Comparison of ENCODE assay signal across 18 mouse cellular contexts in the genomic region with DNA sequence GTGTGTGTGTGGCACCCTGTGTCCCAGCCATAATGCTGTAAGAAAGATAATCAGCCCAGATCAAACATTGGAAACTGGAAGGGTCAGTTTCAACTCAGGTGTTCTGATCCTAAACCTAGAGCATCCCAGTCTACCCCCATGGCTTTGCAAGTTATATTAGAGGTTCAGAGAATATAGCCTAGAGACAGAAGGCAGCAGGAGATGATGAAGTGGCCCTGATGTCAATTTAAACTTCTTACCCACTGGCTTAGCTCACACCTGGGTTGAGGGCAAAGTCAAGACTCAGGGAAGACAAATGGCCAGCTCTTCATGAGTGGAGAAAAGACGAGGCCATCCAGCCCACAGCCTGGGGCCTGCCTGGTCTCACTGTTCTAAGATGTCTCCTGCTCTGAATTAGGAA. TPM values are rescaled to one million over a fixed set of nuclear protein-coding genes. Genes with fewer than 3 reads are reported as not detected.
DNase-seq lines count a peak whose midpoint lies in the region; ATAC-seq and TF ChIP-seq lines count a peak whose summit lies in the region.
"Had no signal": no experiment of that assay in that cellular context is flagged by ENCODE, and none has a peak within 500 bp of the region (broad histone marks: within the 10 kb centered on the region; RNA-seq: fewer than 3 reads in every experiment).

A gene (plus strand): TSS at position 301 of the 400 bp plus-strand sequence.
A gene (minus strand): TSS at position 368 of the 400 bp plus-strand sequence.

- ATAC-seq in erythroblast, adult 5-6 weeks (replicated peaks; ENCODE audit: low FRiP score, poor library complexity, severe bottlenecking), result no peak
- no peak for ATAC-seq in liver, embryonic 14.5 days (ENCODE audit: insufficient read depth)
- ATAC-seq: lung, postnatal 0 days had no signal

- peak within 1 kb of the TSS; percentile 0; the same call in 1 of the 2 replicates for H3K4me2 ChIP-seq in liver, embryonic 14.5 days (ENCODE audit: low read depth)
- H3K4me2 ChIP-seq: hindbrain, embryonic 13.5 days; neural tube, embryonic 12.5 days had no signal

- no peaks in the 10 kb centered on the region for H3K27me3 ChIP-seq in erythroblast, embryonic 14.5 days (ENCODE audit: control insufficient read depth)
- no peaks in the 10 kb centered on the region for H3K27me3 ChIP-seq in kidney, adult 2 months (replicated peaks; ENCODE audit: control insufficient read depth, insufficient read depth, low read length)
- peaks cover 9% of the 10 kb centered on the region; the same call in 1 of the 2 replicates for H3K27me3 ChIP-seq in E14TG2a.4 (ENCODE audit: insufficient read depth, low read length)
- no peaks in the 10 kb centered on the region for H3K27me3 ChIP-seq in liver, embryonic 14.5 days (ENCODE audit: control insufficient read depth, insufficient read depth, low read length)
- H3K27me3 ChIP-seq: hindbrain, embryonic 13.5 days; neural tube, embryonic 12.5 days had no signal

- H3K4me3 ChIP-seq in erythroblast, embryonic 14.5 days (replicated peaks), result peak within 1 kb of the TSS; percentile 29
- H3K4me3 ChIP-seq in kidney, adult 2 months (ENCODE audit: insufficient read depth, low read depth, low read length), result peak within 1 kb of the TSS; percentile 93
- H3K4me3 ChIP-seq in E14TG2a.4 (replicated peaks; ENCODE audit: low read length), result 0 out of 2 replicates have a peak within 1 kb of the TSS, but pooled peaks have one; percentile 20
- 0 out of 4 replicates have a peak within 1 kb of the TSS, but pooled peaks of 1 of the 2 experiments have one; percentile 34 for H3K4me3 ChIP-seq in liver, embryonic 14.5 days (ENCODE audit: insufficient read depth in 1 of 2, low read depth in 2 of 2, low read length in 2 of 2)
- H3K4me3 ChIP-seq: hindbrain, embryonic 13.5 days; neural tube, embryonic 12.5 days had no signal

- no peaks in the 10 kb centered on the region for H3K4me1 ChIP-seq in erythroblast, embryonic 14.5 days (ENCODE audit: control insufficient read depth)
- peaks cover 5% of the 10 kb centered on the region; the same call in 1 of the 2 replicates for H3K4me1 ChIP-seq in kidney, adult 2 months (ENCODE audit: control insufficient read depth, insufficient read depth, low read length)
- H3K4me1 ChIP-seq in E14TG2a.4 (replicated peaks; ENCODE audit: low read depth, low read length), result peaks cover 63% of the 10 kb centered on the region
- no peaks in the 10 kb centered on the region; a peak in 1 of 4 replicates for H3K4me1 ChIP-seq in liver, embryonic 14.5 days (replicated peaks; ENCODE audit: control insufficient read depth in 2 of 2, insufficient read depth in 2 of 2, low read length in 1 of 2)
- H3K4me1 ChIP-seq: hindbrain, embryonic 13.5 days had no signal

- WGBS in kidney, adult 2 months, result 59% methylated on average over 1 of the region's 1 CpGs
- 60% methylated on average over 1 of the region's 1 CpGs for WGBS in liver, embryonic 14.5 days (ENCODE audit: insufficient replicate concordance)

- peak within 1 kb of the TSS; percentile 99 for H3K27ac ChIP-seq in kidney, adult 2 months (ENCODE audit: insufficient read depth, low read depth, low read length)
- H3K27ac ChIP-seq in liver, embryonic 14.5 days, result no peak within 1 kb of the TSS
- H3K27ac ChIP-seq: hindbrain, embryonic 13.5 days; neural tube, embryonic 12.5 days had no signal

- no peak within 1 kb of the TSS for H3K9ac ChIP-seq in liver, embryonic 14.5 days (replicated peaks)
- H3K9ac ChIP-seq: hindbrain, embryonic 13.5 days; neural tube, embryonic 12.5 days had no signal

- DNase-seq in kidney, adult 2 months, result peak; percentile 22
- no peak for DNase-seq in kidney, adult 18-20 months
- no peak for DNase-seq in liver, embryonic 14.5 days (ENCODE audit: low read depth in 3 of 3, low spot score in 3 of 3)
- no peak for DNase-seq in cerebellum, adult 9-10 months
- no peak for DNase-seq in urinary bladder, adult 2 months (ENCODE audit: low spot score)
- DNase-seq: cerebellum, adult 8-10 months; embryo, embryonic 11 days; layer of hippocampus, postnatal 36 days; spleen, adult 18-20 months had no signal

- TF ChIP-seq EP300 in liver, embryonic 14.5 days (IDR thresholded peaks at IDR 0.05; ENCODE audit: low read depth), result no peak

- no peak for TF ChIP-seq POLR2A in kidney, adult 2 months (IDR thresholded peaks at IDR 0.05; ENCODE audit: low read depth, low read length)

- no peaks in the 10 kb centered on the region for H3K9me3 ChIP-seq in erythroblast, embryonic 14.5 days (ENCODE audit: control insufficient read depth, low read length)
- no peaks in the 10 kb centered on the region for H3K9me3 ChIP-seq in E14TG2a.4 (ENCODE audit: low read length)
- H3K9me3 ChIP-seq in liver, embryonic 14.5 days (ENCODE audit: control insufficient read depth, low read length), result no peaks in the 10 kb centered on the region
- H3K9me3 ChIP-seq: hindbrain, embryonic 13.5 days; neural tube, embryonic 12.5 days had no signal

- no peak for TF ChIP-seq CTCF in kidney, adult 2 months (conservative IDR thresholded peaks at IDR 0.05; ENCODE audit: insufficient read depth, insufficient read length, low read depth, low read length)
- TF ChIP-seq CTCF in E14TG2a.4 (conservative IDR thresholded peaks at IDR 0.05; ENCODE audit: low read length), result no peak
- no peak for TF ChIP-seq CTCF in liver, embryonic 14.5 days (IDR thresholded peaks at IDR 0.05; ENCODE audit: low read depth)

- no peaks in the 10 kb centered on the region for H3K36me3 ChIP-seq in erythroblast, embryonic 14.5 days (ENCODE audit: control insufficient read depth)
- H3K36me3 ChIP-seq in kidney, adult 2 months (ENCODE audit: control insufficient read depth, insufficient read depth, low read length), result peaks cover 2% of the 10 kb centered on the region; the same call in 1 of the 2 replicates
- no peaks in the 10 kb centered on the region for H3K36me3 ChIP-seq in E14TG2a.4 (ENCODE audit: insufficient read depth, low read length)
- no peaks in the 10 kb centered on the region for H3K36me3 ChIP-seq in liver, embryonic 14.5 days (replicated peaks; ENCODE audit: control insufficient read depth, insufficient read depth, low read depth)
- H3K36me3 ChIP-seq: hindbrain, embryonic 13.5 days; neural tube, embryonic 12.5 days had no signal

RNA-seq across cellular contexts. Expression of the first gene that starts in this region (rescaled TPM):
- polyA plus RNA-seq in erythroblast, embryonic 14.5 days (2012), result not detected in 2 replicates
- 1.3 TPM in 1 of 2 replicates, not detected in the other for total RNA-seq in erythroblast, adult 5-6 weeks (2015; ENCODE audit: low replicate concordance)
- 1.4 and 5.4 TPM in 2 replicates for total RNA-seq in erythroblast, adult 5-6 weeks (2017; ENCODE audit: low replicate concordance)
- polyA plus RNA-seq in kidney, adult 2 months (2012; rRNA removed), result 343 and 414 TPM in 2 replicates
- polyA plus RNA-seq in liver, embryonic 14.5 days (2012; rRNA removed), result 3.8 and 6.3 TPM in 2 replicates
- 11.4 and 12.3 TPM in 2 replicates for polyA plus RNA-seq in liver, embryonic 14.5 days (2014; fragmentation: Nextera tagmentation; extraction: Ambion mirVana)
- polyA plus RNA-seq in urinary bladder, adult 2 months (2012; rRNA removed), result 0.04 TPM in 1 of 2 replicates, not detected in the other
- total RNA-seq: megakaryocyte-erythroid progenitor cell, adult 5-6 weeks had no signal
- polyA plus RNA-seq: hindbrain, embryonic 13.5 days; limb, embryonic 11.5 days; neural tube, embryonic 12.5 days had no signal

RNA-seq across cellular contexts. Expression of the second gene that starts in this region (rescaled TPM):
- polyA plus RNA-seq in erythroblast, embryonic 14.5 days (2012), result not detected in 2 replicates
- not detected in 2 replicates for total RNA-seq in erythroblast, adult 5-6 weeks (2015; ENCODE audit: low replicate concordance)
- total RNA-seq in erythroblast, adult 5-6 weeks (2017; ENCODE audit: low replicate concordance), result 0.70 TPM in 1 of 2 replicates, not detected in the other
- polyA plus RNA-seq in kidney, adult 2 months (2012; rRNA removed), result 0.08 and 0.33 TPM in 2 replicates
- 0.07 and 0.08 TPM in 2 replicates for polyA plus RNA-seq in liver, embryonic 14.5 days (2012; rRNA removed)
- polyA plus RNA-seq in liver, embryonic 14.5 days (2014; fragmentation: Nextera tagmentation; extraction: Ambion mirVana), result 0.11 TPM in 1 of 2 replicates, not detected in the other
- 0.29 and 0.78 TPM in 2 replicates for polyA plus RNA-seq in urinary bladder, adult 2 months (2012; rRNA removed)
- total RNA-seq: gastrocnemius, adult 18-20 months; layer of hippocampus, postnatal 36 days had no signal

Comparison
In these comparisons a context has a peak if more than half of its experiments do, and no peak if none do; other contexts are left out.
1. RNA of the first gene that starts in this region (polyA plus RNA-seq): 343 to 414 TPM in kidney, adult 2 months; 3.8 to 12.3 TPM in liver, embryonic 14.5 days, 0.04 TPM in urinary bladder, adult 2 months and not detected in erythroblast, embryonic 14.5 days; every median in the first group is over 10 times any median in the second.